Mouse (Mus musculus): ENCODE data around the gene Mfsd5. TPM values are rescaled to one million over a fixed set of nuclear protein-coding genes. Genes with fewer than 3 reads are reported as not detected.

Gene Mfsd5
- total and polyA plus RNA-seq, 3 experiments, result 56.3 to 115 (median 83.6) TPM

DNA sequence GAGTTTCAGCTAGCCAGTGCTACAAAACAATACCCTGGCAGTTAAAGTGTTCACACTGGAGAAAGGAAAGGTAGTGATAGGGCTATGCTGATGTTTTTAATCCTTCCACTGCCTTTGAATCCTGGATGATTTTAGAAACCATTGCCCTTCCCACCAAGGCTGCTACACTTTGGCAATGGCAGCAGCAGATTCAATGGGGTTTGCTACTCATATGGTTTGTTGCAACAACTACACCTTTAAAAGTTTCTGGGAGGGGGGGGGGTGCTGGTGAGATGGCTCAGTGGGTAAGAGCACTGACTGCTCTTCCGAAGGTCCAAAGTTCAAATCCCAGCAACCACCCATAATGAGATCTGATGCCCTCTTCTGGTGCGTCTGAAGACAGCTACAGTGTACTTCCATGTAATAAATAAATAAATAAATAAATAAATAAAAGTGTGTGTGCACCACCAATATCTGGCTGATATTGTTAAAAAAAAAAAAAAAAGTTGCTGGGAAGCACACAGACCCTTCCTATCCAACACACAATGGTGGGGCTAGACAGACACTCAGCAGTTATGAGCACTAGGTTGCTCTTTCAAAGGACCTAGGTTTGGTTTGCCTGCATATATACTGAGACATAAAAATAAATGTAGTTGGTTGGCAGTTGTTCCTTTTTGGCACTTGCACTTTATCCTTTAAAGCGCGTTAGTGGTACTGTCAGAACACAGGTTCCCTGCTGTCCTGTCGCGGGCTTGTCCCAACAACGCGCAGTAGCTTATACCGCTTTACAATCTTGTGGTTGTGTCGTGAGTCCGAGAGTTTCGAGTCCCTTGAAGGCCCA lies 45.6 kb downstream of the Mfsd5 start (continued):
- TF ChIP-seq TBP (IDR thresholded peaks at IDR 0.05; ENCODE audit: low read depth, low read length) (peak; percentile 98), UBTF (IDR thresholded peaks at IDR 0.05; ENCODE audit: borderline replicate concordance, insufficient read depth, low read depth, low read length) (no peak), TAL1 (IDR thresholded peaks at IDR 0.05; ENCODE audit: low read length) (no peak), NELFE (IDR thresholded peaks at IDR 0.05; ENCODE audit: low read depth, low read length) (0 out of 2 replicates have a peak, but pooled peaks have one; percentile 16), HCFC1 (IDR thresholded peaks at IDR 0.05; ENCODE audit: low read depth, low read length) (no peak), CHD2 (IDR thresholded peaks at IDR 0.05; ENCODE audit: low read length) (no peak), CHD1 (IDR thresholded peaks at IDR 0.05; ENCODE audit: low read depth, low read length) (0 out of 2 replicates have a peak, but pooled peaks have one; percentile 41), EP300 (IDR thresholded peaks at IDR 0.05; ENCODE audit: low read depth in 1 of 2, low read length in 2 of 2) (no peak), JUND (IDR thresholded peaks at IDR 0.05; ENCODE audit: low read depth, low read length) (no peak), ZNF384 (IDR thresholded peaks at IDR 0.05; ENCODE audit: low read depth, low read length) (peak; percentile 90), ZMIZ1 (IDR thresholded peaks at IDR 0.05; ENCODE audit: low read depth, low read length) (no peak; the same call in 1 of the 2 replicates), MAFK (IDR thresholded peaks at IDR 0.05; ENCODE audit: borderline replicate concordance, low read depth, low read length) (0 out of 2 replicates have a peak, but pooled peaks have one; percentile 54), POLR2AphosphoS2 (IDR thresholded peaks at IDR 0.05; ENCODE audit: low read length) (peak; percentile 52), E2F4 (IDR thresholded peaks at IDR 0.05; ENCODE audit: borderline replicate concordance, low read depth, low read length) (no peak), RCOR1 (IDR thresholded peaks at IDR 0.05; ENCODE audit: low read depth, low read length) (no peak), CTCF (IDR thresholded peaks at IDR 0.05 in 2 of 3, conservative IDR thresholded peaks at IDR 0.05 in 1 of 3; ENCODE audit: control insufficient read depth in 1 of 3, insufficient read depth in 1 of 3, low read depth in 2 of 3, low read length in 3 of 3, poor library complexity in 1 of 3, severe bottlenecking in 1 of 3) (peak in 1 of 3 experiments; percentile 4; a peak in 1 of 6 replicates), ETS1 (IDR thresholded peaks at IDR 0.05; ENCODE audit: low read depth, low read length) (0 out of 2 replicates have a peak, but pooled peaks have one; percentile 18), RAD21 (IDR thresholded peaks at IDR 0.05; ENCODE audit: low read depth, low read length) (no peak)

DNA sequence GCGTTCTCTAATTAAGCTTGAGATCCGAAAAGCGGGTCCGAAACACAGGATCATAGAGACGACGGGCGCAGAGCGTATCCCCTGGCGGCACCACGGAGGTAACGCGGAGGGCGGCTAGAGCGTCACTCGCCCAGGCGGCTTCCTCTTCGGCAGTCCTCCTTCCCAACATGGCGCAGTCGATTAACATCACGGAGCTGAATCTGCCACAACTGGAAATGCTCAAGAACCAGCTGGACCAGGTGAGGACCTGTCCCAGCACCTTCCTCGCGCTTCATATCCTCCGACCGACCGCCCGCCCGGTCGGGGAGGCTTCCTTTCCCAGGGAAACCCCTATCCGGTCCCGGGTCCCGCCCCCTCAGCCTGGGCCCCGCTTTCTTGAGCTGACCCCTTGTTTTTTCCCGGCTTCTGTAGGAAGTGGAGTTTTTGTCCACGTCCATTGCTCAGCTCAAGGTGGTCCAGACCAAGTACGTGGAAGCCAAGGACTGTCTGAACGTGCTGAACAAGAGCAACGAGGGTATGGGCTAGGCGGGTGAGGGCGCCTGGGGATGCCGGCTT lies 46.8 kb downstream of the Mfsd5 start, which contains the start of gene Pfdn5:
Gene Pfdn5 (plus strand): TSS at position 95 of the 555 bp plus-strand sequence.
- DNase-seq (ENCODE audit: low read depth, low spot score), result peak; percentile 97
- Histone ChIP-seq H3K4me1 (ENCODE audit: control insufficient read depth in 1 of 2, insufficient read depth in 2 of 2, low read length in 2 of 2) (peaks cover 4 to 7% of the 10 kb centered on the region in 2 experiments; a peak in 3 of 4 replicates), H3K9ac (ENCODE audit: control insufficient read depth, low read depth, low read length, poor library complexity, severe bottlenecking) (peak within 1 kb of the TSS; percentile 87), H3K4me3 (ENCODE audit: control insufficient read depth in 1 of 2, insufficient read depth in 1 of 2, low read depth in 2 of 2, low read length in 2 of 2) (peak within 1 kb of the TSS; percentile 82 to 90), H3K9me3 (replicated peaks; ENCODE audit: insufficient read depth, low read length) (no peaks in the 10 kb centered on the region), H3K36me3 (ENCODE audit: control insufficient read depth in 1 of 2, insufficient read depth in 2 of 2, low read length in 2 of 2) (peaks cover 2 to 6% of the 10 kb centered on the region in 2 experiments; a peak in 3 of 4 replicates), H3K79me2 (ENCODE audit: control insufficient read depth, insufficient read depth, low read length, poor library complexity) (peaks cover 12% of the 10 kb centered on the region), H3K27me3 (ENCODE audit: control insufficient read depth in 1 of 2, insufficient read depth in 2 of 2, low read length in 2 of 2) (no peaks in the 10 kb centered on the region), H3K27ac (ENCODE audit: control insufficient read depth, low read depth, low read length) (peak within 1 kb of the TSS; percentile 73)
- TF ChIP-seq MYB (IDR thresholded peaks at IDR 0.05; ENCODE audit: low read depth, low read length) (no peak), KAT2A (conservative IDR thresholded peaks at IDR 0.05; ENCODE audit: low read depth, low read length) (peak; percentile 68; the same call in 1 of the 2 replicates), ELF1 (IDR thresholded peaks at IDR 0.05; ENCODE audit: low read depth, low read length) (peak; percentile 82), POLR2AphosphoS2 (IDR thresholded peaks at IDR 0.05; ENCODE audit: low read length) (no peak; the same call in 1 of the 2 replicates), GABPA (IDR thresholded peaks at IDR 0.05; ENCODE audit: low read depth, low read length) (peak; percentile 68; the same call in 1 of the 2 replicates), BHLHE40 (IDR thresholded peaks at IDR 0.05; ENCODE audit: borderline replicate concordance, low read depth, low read length) (0 out of 2 replicates have a peak, but pooled peaks have one; percentile 29), MAX (IDR thresholded peaks at IDR 0.05; ENCODE audit: low read length) (peak; percentile 49; the same call in 1 of the 2 replicates), MAZ (IDR thresholded peaks at IDR 0.05; ENCODE audit: low read depth, low read length) (peak; percentile 76; the same call in 1 of the 2 replicates), EP300 (IDR thresholded peaks at IDR 0.05; ENCODE audit: low read depth in 1 of 2, low read length in 2 of 2) (peak in 1 of 2 experiments; percentile 41; a peak in 1 of 4 replicates), MYC (IDR thresholded peaks at IDR 0.05; ENCODE audit: low read depth, low read length) (peak; percentile 77; the same call in 1 of the 2 replicates), SIN3A (IDR thresholded peaks at IDR 0.05; ENCODE audit: low read length) (peak; percentile 96), HCFC1 (IDR thresholded peaks at IDR 0.05; ENCODE audit: low read depth, low read length) (peak; percentile 90), TBP (IDR thresholded peaks at IDR 0.05; ENCODE audit: low read depth, low read length) (peak; percentile 90), POLR2A (IDR thresholded peaks at IDR 0.05; ENCODE audit: control insufficient read depth in 1 of 2, insufficient read depth in 1 of 2, low read depth in 1 of 2, low read length in 2 of 2, poor library complexity in 1 of 2) (peak; percentile 48 to 76; a peak in 3 of 4 replicates), ETS1 (IDR thresholded peaks at IDR 0.05; ENCODE audit: low read depth, low read length) (peak; percentile 40; the same call in 1 of the 2 replicates), ZNF384 (IDR thresholded peaks at IDR 0.05; ENCODE audit: low read depth, low read length) (no peak), JUND (IDR thresholded peaks at IDR 0.05; ENCODE audit: low read depth, low read length) (no peak), CTCF (IDR thresholded peaks at IDR 0.05 in 2 of 3, conservative IDR thresholded peaks at IDR 0.05 in 1 of 3; ENCODE audit: control insufficient read depth in 1 of 3, insufficient read depth in 1 of 3, low read depth in 2 of 3, low read length in 3 of 3, poor library complexity in 1 of 3, severe bottlenecking in 1 of 3) (peak in 1 of 3 experiments; percentile 6; a peak in 1 of 6 replicates), TCF12 (IDR thresholded peaks at IDR 0.05; ENCODE audit: low read depth, low read length) (peak; percentile 81), RAD21 (IDR thresholded peaks at IDR 0.05; ENCODE audit: low read depth, low read length) (no peak), MXI1 (IDR thresholded peaks at IDR 0.05; ENCODE audit: low read depth, low read length) (peak; percentile 84), UBTF (IDR thresholded peaks at IDR 0.05; ENCODE audit: borderline replicate concordance, insufficient read depth, low read depth, low read length) (no peak)

All from MEL (cell line).